Mouse (Mus musculus) spleen, adult 2 months (tissue): ENCODE measurements at regions not wholly inside any gene's neighbourhood (a gene's known extent, or its start where the extent isn't known, plus 50 kb on each side); places are given as distances from the start of the nearest gene placed in this dataset.

ENCODE experiments used
- CTCF ChIP-seq: fragments of 200-500 bp; IDR thresholded peaks from 2 replicates; pipeline ENCODE4 v1.5.1; 2011; ENCODE audit warnings: mild to moderate bottlenecking, inconsistent platforms; ENCODE audit not compliant: insufficient read depth, insufficient read length, insufficient replicate concordance; ENCODE audit errors: extremely low read depth
- POLR2A ChIP-seq: fragments of 200-500 bp; IDR thresholded peaks from 2 replicates; pipeline ENCODE4 v1.6.1; 2011; ENCODE audit warnings: low read depth, low read length, inconsistent platforms

DNA sequence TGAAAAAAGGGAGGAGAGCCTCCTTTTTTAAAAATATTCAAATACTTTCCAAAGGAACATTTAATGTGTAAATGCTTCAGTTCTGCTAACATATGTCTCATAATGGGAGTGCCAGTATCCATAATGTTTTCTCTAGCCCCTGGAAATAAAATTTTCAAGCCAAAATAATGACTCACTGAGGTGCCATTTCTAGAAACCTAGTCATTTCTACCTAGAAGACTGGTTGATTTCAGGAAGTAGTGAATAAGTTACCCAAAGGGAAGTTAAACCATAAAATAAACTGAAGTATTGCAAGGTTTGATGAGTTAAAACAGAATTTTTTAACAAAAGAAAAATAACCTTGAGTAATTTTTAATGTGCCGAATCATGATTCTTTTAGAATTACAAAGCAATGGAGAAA lies 85.8 kb upstream of the Hapln1 start:
- TF ChIP-seq CTCF (no peak), POLR2A (no peak)
